Mouse (Mus musculus) heart, embryonic 11.5 days (tissue): ENCODE results near the gene Actl11. TPM values are rescaled to one million over a fixed set of nuclear protein-coding genes. Genes with fewer than 3 reads are reported as not detected.
A peak's percentile ranks its signal among the peaks of the same experiment; 100 is the strongest.

Source experiments
- ATAC-seq: fragments of 200-750 bp; cut with Nextera tagmentation; replicated peaks from 2 replicates; pipeline ENCODE4 v1.8.0; 2017; ENCODE audit warnings: moderate library complexity; ENCODE audit not compliant: insufficient number of reproducible peaks, low FRiP score, low TSS enrichment
- H3K27ac ChIP-seq: fragments of 300-500 bp; sonication (generic); 2 replicates; pipeline ENCODE4 v1.5.1; 2014; ENCODE audit warnings: mild to moderate bottlenecking, low read depth, low read length
- H3K27me3 ChIP-seq: fragments of 300-500 bp; sonication (generic); 2 replicates; pipeline ENCODE4 v1.6.1; 2014; ENCODE audit warnings: mild to moderate bottlenecking, low read length, mixed read lengths; ENCODE audit not compliant: control insufficient read depth, insufficient read depth
- H3K36me3 ChIP-seq: fragments of 300-500 bp; sonication (generic); 2 replicates; pipeline ENCODE4 v1.6.1; 2014; ENCODE audit warnings: mild to moderate bottlenecking, low read length, moderate library complexity, mixed read lengths; ENCODE audit not compliant: control insufficient read depth, insufficient read depth
- H3K4me1 ChIP-seq: fragments of 300-500 bp; sonication (generic); 2 replicates; pipeline ENCODE4 v1.6.1; 2014; ENCODE audit warnings: low read length; ENCODE audit not compliant: control insufficient read depth, insufficient read depth
- H3K4me2 ChIP-seq: fragments of 300-500 bp; sonication (generic); 2 replicates; pipeline ENCODE4 v1.6.1; 2014; ENCODE audit warnings: mild to moderate bottlenecking, moderate library complexity
- H3K4me3 ChIP-seq: fragments of 300-500 bp; sonication (generic); 2 replicates; pipeline ENCODE4 v1.5.1; 2014; ENCODE audit warnings: low read depth, low read length
- H3K9ac ChIP-seq: fragments of 300-500 bp; sonication (generic); 2 replicates; pipeline ENCODE4 v1.6.1; 2014; ENCODE audit warnings: mild to moderate bottlenecking, low read depth, low read length, moderate library complexity
- H3K9me3 ChIP-seq: fragments of 300-500 bp; sonication (generic); replicated peaks from 2 replicates; pipeline ENCODE4 v1.6.1; 2016; ENCODE audit warnings: low read length; ENCODE audit not compliant: control insufficient read depth
- WGBS: fragments of 180-500 bp; shearing (Covaris S2); extraction: QIAGEN DNeasy Blood & Tissue Kit; methylation state at CpG from one replicate; pipeline ENCODE4 v1.1.7; 2014; ENCODE audit not compliant: insufficient replicate concordance; 5-methylcytosine and 5-hydroxymethylcytosine counted together
- polyA plus RNA-seq: library from polyadenylated mRNA; unstranded; fragments of >200 nt; fragmentation: Nextera tagmentation; extraction: Ambion mirVana; gene quantifications from 2 replicates; pipeline ENCODE4 v1.2.1, GENCODE M21; 2014

The Actl11 gene
- polyA plus RNA-seq: not detected in 2 replicates

DNA sequence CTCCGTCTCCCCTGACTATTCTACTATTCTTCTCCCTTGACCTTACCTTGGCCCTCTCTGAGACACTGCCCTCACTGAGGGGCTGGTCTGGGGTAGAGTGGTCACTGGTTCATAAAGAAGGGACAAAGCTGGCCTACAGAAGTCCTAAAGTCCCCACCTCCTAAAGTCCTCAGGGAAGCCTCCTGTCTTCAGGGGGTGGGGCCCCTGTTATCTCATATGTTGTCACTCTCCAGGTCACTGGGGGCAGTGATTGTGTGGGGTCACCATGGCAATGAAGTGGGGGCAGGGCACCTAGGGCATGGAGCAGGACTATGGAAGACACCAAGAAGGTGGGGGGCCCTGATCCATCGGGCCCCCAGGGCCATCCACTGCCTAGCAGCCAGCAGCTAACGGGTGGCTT, at the start of gene Actl11:
Gene Actl11 (plus strand): TSS at position 301 of the 400 bp plus-strand sequence.
- no peak for ATAC-seq
- Histone ChIP-seq H3K4me2 (no peak within 1 kb of the TSS), H3K27me3 (no peaks in the 10 kb centered on the region), H3K4me1 (peaks cover 31% of the 10 kb centered on the region), H3K36me3 (no peaks in the 10 kb centered on the region), H3K9me3 (no peaks in the 10 kb centered on the region), H3K27ac (peak within 1 kb of the TSS; percentile 29; the same call in 1 of the 2 replicates), H3K4me3 (no peak within 1 kb of the TSS), H3K9ac (no peak within 1 kb of the TSS)
- WGBS: 62% methylated on average over 3 of the region's 3 CpGs

DNA sequence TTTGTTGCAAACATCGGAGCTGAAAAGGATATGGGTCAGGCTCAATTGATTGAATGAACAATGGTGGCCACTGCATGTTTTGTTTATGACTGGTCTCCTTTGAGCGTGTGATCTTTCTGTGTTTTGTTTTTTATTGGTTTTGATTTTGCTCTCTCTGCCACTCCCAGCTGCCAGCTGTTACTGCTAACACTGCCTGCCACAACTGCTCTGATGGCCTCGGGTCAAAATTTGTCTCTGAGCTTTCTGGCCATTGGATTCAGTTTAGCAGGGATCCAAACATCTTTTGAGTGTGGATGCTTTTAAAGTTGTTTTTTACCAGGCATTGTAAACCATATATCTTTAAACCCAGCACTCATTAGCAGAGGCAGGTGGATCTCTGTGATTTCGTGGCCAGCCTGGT, 47.9 kb upstream of the Actl11 start:
- Histone ChIP-seq H3K36me3 (no peaks in the 10 kb centered on the region), H3K4me2 (no peak overlapping the region), H3K9ac (no peak overlapping the region), H3K27me3 (no peaks in the 10 kb centered on the region), H3K4me3 (no peak overlapping the region), H3K4me1 (no peaks in the 10 kb centered on the region), H3K27ac (no peak overlapping the region), H3K9me3 (no peaks in the 10 kb centered on the region)
- ATAC-seq: no peak
- WGBS: 74% methylated on average over 4 of the region's 4 CpGs

DNA sequence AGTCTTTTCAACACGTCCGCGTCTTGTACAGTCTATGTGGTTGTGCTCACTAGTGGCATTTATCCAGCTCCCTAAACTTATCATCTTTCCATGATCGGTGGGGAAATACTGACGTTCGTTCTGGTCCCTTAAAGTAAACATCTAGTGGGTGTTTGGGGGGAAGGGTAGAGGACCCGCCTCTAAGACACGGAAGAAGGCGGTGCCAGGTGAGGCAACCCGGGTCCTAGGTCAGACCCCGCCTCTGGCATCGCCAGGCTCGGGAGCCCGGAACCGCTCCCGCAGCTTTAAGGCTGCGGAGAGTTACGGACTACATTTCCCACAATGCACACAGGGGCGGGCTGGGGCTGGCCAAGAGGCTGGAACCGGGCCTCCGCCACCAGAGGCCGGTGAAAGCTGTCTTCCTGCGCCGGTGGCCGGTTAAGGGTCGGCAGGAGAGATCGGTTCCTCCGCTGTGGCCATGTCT, 40.4 kb upstream of the Actl11 start, which contains the start of gene Mon1a:
Gene Mon1a (plus strand): TSS at position 348 of the 463 bp plus-strand sequence.
- ATAC-seq: peak; percentile 93
- Histone ChIP-seq H3K27ac (0 out of 2 replicates have a peak within 1 kb of the TSS, but pooled peaks have one; percentile 32), H3K9ac (peak within 1 kb of the TSS; percentile 84), H3K9me3 (no peaks in the 10 kb centered on the region), H3K4me1 (peaks cover 8% of the 10 kb centered on the region; the same call in 1 of the 2 replicates), H3K4me2 (peak within 1 kb of the TSS; percentile 91), H3K27me3 (peaks cover 4% of the 10 kb centered on the region), H3K4me3 (peak within 1 kb of the TSS; percentile 79), H3K36me3 (no peaks in the 10 kb centered on the region)
- WGBS: under 1% methylated on average over 28 of the region's 28 CpGs

DNA sequence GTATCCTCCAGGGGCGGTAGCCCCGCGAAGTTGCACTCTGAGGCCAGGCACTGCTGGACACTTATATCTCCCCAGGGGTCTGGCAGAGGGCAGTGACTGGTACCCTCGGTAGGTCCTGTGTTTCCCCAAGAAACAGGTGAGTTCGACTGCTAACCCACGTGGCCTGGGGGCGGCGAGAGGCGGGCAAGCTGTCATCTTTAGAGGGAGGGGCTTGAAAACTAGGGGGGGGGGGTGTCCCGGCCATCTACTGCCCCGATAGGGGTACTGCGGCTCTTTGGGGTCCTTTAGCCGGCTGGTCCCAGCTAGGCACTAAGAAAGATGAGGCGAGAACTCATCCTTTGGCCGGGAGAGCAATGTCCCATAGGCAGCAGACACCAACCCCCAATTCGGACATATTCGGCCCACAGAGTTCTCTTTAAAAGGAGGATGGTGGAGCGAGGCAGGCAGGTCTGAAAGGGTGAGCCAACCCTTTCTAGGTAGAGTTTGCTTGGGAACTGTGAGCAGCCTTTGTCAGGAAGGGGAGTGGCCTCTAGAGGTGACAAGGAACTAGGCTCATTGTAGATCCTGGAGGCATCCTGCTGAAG, 39.9 kb upstream of the Actl11 start:
- peak overlapping the region; percentile 91 for H3K4me2 ChIP-seq
- H3K36me3 ChIP-seq: no peaks in the 10 kb centered on the region
- under 1% methylated on average over 18 of the region's 18 CpGs for WGBS
- peak; percentile 40 for ATAC-seq
- H3K4me3 ChIP-seq: peak overlapping the region; percentile 79
- H3K27ac ChIP-seq: 0 out of 2 replicates have a peak overlapping the region, but pooled peaks have one; percentile 32
- peaks cover 4% of the 10 kb centered on the region for H3K27me3 ChIP-seq
- H3K9ac ChIP-seq: peak overlapping the region; percentile 84
- H3K9me3 ChIP-seq: no peaks in the 10 kb centered on the region
- H3K4me1 ChIP-seq: peaks cover 8% of the 10 kb centered on the region; the same call in 1 of the 2 replicates

GRCm38 (mm10) chr9:107890260-107890659, 38.0 kb upstream of the Actl11 start:
- no peak for ATAC-seq

DNA sequence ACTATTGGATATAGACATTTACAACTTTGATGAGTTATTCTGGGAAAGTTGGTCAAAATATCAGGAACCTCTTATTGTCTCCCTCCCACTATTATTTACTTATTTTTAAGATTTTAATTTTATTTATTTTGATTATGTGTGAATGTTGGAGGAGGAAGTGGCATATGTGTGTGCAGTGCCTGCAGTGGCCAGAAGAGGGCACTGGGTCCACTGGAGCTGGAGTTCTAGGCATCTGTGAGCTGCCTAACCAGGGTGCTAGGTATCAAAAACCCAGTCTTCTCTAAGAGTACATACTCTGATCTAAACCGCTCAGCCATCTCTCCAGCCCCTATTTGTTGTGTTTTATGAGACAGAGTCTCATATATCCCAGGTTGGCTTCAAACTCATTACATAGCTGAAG, 37.2 kb upstream of the Actl11 start:
- H3K4me3 ChIP-seq: no peak overlapping the region
- H3K27ac ChIP-seq: no peak overlapping the region
- H3K4me1 ChIP-seq: peaks cover 8% of the 10 kb centered on the region; the same call in 1 of the 2 replicates
- H3K4me2 ChIP-seq: no peak overlapping the region
- H3K9me3 ChIP-seq: no peaks in the 10 kb centered on the region
- peaks cover 4% of the 10 kb centered on the region for H3K27me3 ChIP-seq
- H3K36me3 ChIP-seq: no peaks in the 10 kb centered on the region; the same call in 1 of the 2 replicates
- H3K9ac ChIP-seq: no peak overlapping the region
- WGBS: 87% methylated on average over 1 of the region's 1 CpGs
- no peak for ATAC-seq

More at GRCm38 (mm10) chr9:107890260-107890659, 38.0 kb upstream of the Actl11 start:
- peaks cover 8% of the 10 kb centered on the region; the same call in 1 of the 2 replicates for H3K4me1 ChIP-seq
- H3K36me3 ChIP-seq: no peaks in the 10 kb centered on the region; the same call in 1 of the 2 replicates
- H3K4me3 ChIP-seq: no peak overlapping the region
- H3K9me3 ChIP-seq: no peaks in the 10 kb centered on the region
- peaks cover 4% of the 10 kb centered on the region for H3K27me3 ChIP-seq
- H3K9ac ChIP-seq: no peak overlapping the region
- no peak overlapping the region for H3K27ac ChIP-seq
- no peak overlapping the region for H3K4me2 ChIP-seq
- 69% methylated on average over 6 of the region's 6 CpGs for WGBS

GRCm38 (mm10) chr9:107898563-107898962, 29.7 kb upstream of the Actl11 start:
- peaks cover 22% of the 10 kb centered on the region for H3K27me3 ChIP-seq
- H3K4me2 ChIP-seq: no peak overlapping the region
- H3K9ac ChIP-seq: no peak overlapping the region
- no peak overlapping the region for H3K27ac ChIP-seq
- no peak for ATAC-seq
- H3K36me3 ChIP-seq: no peaks in the 10 kb centered on the region; the same call in 1 of the 2 replicates
- 0 out of 2 replicates have a peak, but pooled peaks cover 4% of the 10 kb centered on the region for H3K4me1 ChIP-seq
- H3K9me3 ChIP-seq: no peaks in the 10 kb centered on the region
- no peak overlapping the region for H3K4me3 ChIP-seq
- 80% methylated on average over 10 of the region's 10 CpGs for WGBS

GRCm38 (mm10) chr9:107899855-107900254, 28.4 kb upstream of the Actl11 start:
- Histone ChIP-seq H3K4me2 (no peak overlapping the region), H3K4me1 (peaks cover 5% of the 10 kb centered on the region; the same call in 1 of the 2 replicates), H3K9ac (no peak overlapping the region), H3K4me3 (no peak overlapping the region), H3K27me3 (peaks cover 22% of the 10 kb centered on the region), H3K9me3 (no peaks in the 10 kb centered on the region), H3K27ac (no peak overlapping the region), H3K36me3 (no peaks in the 10 kb centered on the region)
- ATAC-seq: no peak
- WGBS: 70% methylated on average over 12 of the region's 12 CpGs
